Mouse (Mus musculus) kidney, adult 9 months (tissue): ENCODE measurements around the gene Tmbim1.
"Not testable (repeated sequence)": the region's sequence is repeated elsewhere in the genome, so short reads cannot be mapped to it uniquely, and the experiment has no call there.

ENCODE experiments used
- DNase-seq: peaks from one replicate; pipeline ENCODE4 v3.0.0; 2022

The Tmbim1 gene

GRCm38 (mm10) chr1:74305522-74305921 lies at the start of gene Tmbim1:
Gene Tmbim1, minus strand, starts transcription at chr1:74305622.
- no peak for DNase-seq

GRCm38 (mm10) chr1:74353453-74354229 lies 48.2 kb upstream of the Tmbim1 start:
- no peak for DNase-seq

GRCm38 (mm10) chr1:74352532-74353096 lies 47.2 kb upstream of the Tmbim1 start:
- no peak for DNase-seq

GRCm38 (mm10) chr1:74351185-74351769 lies 45.9 kb upstream of the Tmbim1 start:
- DNase-seq, result no peak

GRCm38 (mm10) chr1:74344163-74344916 lies 38.9 kb upstream of the Tmbim1 start:
- no peak for DNase-seq

- DNase-seq, result peak; percentile 80
These were observed 37.7 kb upstream of the Tmbim1 start for GRCm38 (mm10) chr1:74343161-74343560.

GRCm38 (mm10) chr1:74342308-74342707 lies 36.9 kb upstream of the Tmbim1 start:
- DNase-seq, result peak; percentile 41

GRCm38 (mm10) chr1:74341898-74342297 lies 36.5 kb upstream of the Tmbim1 start:
- no peak for DNase-seq

GRCm38 (mm10) chr1:74340992-74341391 lies 35.6 kb upstream of the Tmbim1 start:
- DNase-seq, result not testable (repeated sequence)

- peak; percentile 87 for DNase-seq
These were observed 34.9 kb upstream of the Tmbim1 start for GRCm38 (mm10) chr1:74340361-74340764.

- DNase-seq, result no peak
These were observed 34.5 kb upstream of the Tmbim1 start for GRCm38 (mm10) chr1:74339917-74340316.

GRCm38 (mm10) chr1:74338626-74339025 lies 33.2 kb upstream of the Tmbim1 start:
- no peak for DNase-seq

GRCm38 (mm10) chr1:74338013-74338412 lies 32.6 kb upstream of the Tmbim1 start:
- DNase-seq, result no peak

- DNase-seq, result no peak
These were observed 31.9 kb upstream of the Tmbim1 start for GRCm38 (mm10) chr1:74337241-74337771.

GRCm38 (mm10) chr1:74335436-74336170 lies 30.2 kb upstream of the Tmbim1 start:
- peak; percentile 70 for DNase-seq

- DNase-seq, result no peak
These were observed 29.6 kb upstream of the Tmbim1 start for GRCm38 (mm10) chr1:74335033-74335432.

- no peak for DNase-seq
These were observed 29.2 kb upstream of the Tmbim1 start for GRCm38 (mm10) chr1:74334607-74335006.

GRCm38 (mm10) chr1:74332930-74333329 lies 27.5 kb upstream of the Tmbim1 start:
- peak; percentile 45 for DNase-seq

- peak; percentile 99 for DNase-seq
These were observed 26.9 kb upstream of the Tmbim1 start for GRCm38 (mm10) chr1:74332241-74332763.

- peak; percentile 36 for DNase-seq
These were observed 25.7 kb upstream of the Tmbim1 start for GRCm38 (mm10) chr1:74331046-74331681.

- peak; percentile 59 for DNase-seq
These were observed 24.5 kb upstream of the Tmbim1 start for GRCm38 (mm10) chr1:74329899-74330431.
